Mouse (Mus musculus) ZHBTc4 (cell line): ENCODE results near the gene Prickle1.

Source experiments
- DNase-seq: peaks from one replicate; pipeline ENCODE4 v3.0.0-alpha.2; 2011; ENCODE audit warnings: low read depth, low spot score

Gene Prickle1

DNA sequence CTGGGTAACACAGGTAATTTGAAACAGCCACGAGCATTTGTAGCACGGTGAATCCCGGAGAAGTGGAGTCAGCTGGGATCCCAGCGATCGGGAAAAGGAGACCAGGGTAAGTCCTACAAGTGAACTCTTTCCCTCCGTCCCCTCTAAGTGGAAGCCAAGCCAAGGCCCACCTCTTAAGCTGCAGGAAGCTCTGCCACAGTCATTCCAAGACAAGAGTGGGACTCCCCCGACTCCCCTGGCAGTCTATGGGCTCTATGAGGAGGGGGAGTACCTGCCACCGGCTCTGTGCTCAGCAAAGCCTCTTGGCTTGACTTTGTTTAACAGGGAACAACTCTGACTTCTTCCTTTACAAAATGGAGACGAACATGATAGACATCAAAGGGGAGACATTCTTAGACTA is 47.4 kb downstream of the Prickle1 start:
- no peak for DNase-seq

DNA sequence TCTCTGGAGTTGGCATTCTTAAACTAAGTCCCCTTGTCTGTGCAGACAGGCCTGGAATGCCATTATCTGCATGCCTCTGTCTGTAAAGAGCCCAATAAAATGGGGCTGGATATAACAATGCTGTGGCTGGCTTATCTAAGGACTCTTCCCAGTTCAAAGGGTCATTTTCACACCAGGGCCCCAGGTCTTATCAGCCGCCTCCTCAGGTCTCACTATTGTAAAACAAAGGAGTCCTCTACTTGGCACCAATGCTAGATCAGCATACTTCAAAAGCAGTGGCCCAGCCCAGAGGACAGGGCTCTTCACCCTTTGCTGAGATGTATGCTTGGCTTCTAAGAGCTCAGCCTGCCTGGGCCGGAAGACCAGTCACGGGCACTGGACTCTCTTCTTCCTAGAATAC is 56.3 kb downstream of the Prickle1 start:
- no peak for DNase-seq

DNA sequence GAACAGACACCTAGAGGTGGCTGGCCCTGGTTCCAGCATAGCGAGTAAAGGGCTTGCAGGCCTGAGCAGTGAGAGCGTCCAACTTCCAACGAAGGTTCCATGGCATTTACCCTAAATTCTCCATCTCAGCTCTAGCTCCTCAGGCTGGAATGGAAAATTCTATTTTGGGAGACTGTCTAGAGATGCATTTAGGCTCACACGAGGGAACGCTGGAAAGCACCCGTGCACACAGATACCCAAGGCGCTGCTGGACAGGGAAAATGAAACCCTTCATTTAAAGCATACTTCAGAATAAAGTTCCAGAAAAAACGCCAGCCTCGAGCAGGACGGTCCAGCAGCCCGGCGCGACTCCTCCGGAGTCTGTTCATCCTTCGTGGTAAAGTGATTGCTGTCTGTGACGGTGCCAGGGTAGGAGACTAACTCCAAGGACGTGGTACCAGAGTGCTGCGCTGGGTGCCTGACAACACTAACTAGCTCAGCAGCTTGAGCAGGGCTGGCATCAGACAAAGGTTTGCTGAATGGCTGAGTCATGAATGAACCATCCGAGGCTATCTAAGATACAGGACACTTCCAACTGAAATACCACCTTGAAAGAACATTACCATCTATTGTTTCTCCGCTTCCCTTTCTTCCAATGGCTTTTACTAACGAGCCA is 57.0 kb downstream of the Prickle1 start:
- no peak for DNase-seq

DNA sequence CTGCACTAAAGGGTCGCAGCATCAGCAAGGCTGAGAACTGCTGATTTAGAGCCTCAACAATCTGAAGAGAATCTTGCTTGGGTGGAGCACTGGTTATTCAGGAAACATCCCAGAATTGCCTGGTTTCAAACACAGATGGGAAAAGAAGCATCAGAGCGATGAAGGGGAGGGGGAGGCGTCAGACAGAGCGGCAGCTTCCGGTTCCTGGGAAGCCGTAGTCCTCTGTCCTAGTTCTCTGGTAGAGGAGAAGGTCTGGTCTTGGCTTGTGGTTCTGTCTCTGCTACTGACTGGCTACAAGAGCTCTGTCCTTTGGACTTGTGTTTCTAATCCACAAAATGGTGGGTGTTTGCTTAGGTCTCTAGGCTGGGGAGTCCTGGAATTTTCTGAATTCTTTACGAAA is 57.9 kb downstream of the Prickle1 start:
- no peak for DNase-seq

DNA sequence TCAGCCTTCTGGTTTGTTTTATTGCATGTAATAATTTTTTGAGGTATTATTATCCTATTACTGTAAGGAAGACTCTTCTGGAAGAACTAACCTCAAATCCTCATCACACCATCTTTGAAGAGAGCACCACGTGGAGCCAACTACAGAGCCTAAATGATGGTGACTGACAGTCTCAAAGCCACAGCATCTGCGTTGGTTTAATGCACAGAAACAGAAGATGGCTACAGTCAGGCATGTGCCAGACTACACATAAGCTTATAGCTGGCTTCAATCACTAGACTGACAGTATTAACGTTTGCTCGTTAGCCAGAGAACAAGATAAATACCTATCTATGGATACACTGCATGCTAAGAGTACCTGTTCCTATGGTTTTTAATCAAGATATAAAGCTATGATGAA is 59.5 kb downstream of the Prickle1 start:
- DNase-seq: no peak

DNA sequence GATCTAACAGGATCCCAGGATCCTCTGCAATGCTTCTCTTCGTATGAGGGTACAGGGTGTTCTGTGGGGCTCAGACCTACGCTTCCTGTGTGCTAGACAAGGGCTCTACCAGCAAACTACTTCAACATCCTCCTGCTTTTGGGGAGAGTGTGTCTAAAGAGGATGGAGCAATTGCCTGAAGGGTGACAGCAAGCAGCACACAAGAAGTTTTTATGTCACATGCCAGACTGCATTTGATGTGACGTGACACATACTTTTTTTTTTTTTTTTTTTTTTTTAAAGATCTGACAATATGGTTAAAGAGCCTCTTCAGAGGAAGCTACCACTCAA is 65.0 kb downstream of the Prickle1 start:
- no peak for DNase-seq

DNA sequence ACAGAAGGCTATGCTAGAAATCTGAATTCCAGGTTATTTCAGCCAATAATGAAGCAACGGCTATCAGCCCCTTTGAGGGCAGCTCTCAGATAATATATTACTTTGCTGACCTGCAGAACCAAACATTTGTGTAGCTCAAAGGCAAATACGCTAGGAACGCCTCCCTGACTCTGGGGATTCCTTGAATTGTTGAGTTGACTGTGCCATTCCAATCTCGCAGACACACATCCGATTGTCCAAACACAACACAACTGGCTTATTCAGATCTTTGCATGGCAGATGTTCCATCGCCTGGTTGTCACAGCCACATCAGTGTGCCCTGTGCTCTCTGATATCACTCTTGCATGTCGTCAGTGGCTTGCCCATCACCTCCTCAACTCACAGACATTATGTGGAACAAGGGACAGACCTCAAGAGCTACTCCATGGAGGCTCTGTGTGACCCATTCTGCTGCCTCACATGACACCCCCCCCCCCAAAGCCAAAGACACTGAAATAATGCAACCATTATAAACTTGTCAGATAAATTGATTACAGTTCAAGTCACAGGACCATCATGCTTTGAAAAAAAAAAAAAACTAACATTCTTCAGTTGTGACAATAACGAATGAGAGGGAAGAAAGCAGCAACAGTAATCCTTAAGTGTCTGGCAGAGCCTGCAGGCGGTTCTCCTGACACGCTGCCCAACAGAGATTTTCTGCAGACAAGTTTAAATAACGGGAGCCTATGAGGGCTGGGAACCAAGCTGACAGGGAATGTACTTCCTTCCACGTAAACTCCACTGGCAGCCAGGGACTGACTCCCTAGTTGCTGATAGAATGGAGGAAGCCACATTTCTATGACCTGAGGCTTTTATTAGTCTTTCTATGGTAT is 65.6 kb downstream of the Prickle1 start:
- no peak for DNase-seq

DNA sequence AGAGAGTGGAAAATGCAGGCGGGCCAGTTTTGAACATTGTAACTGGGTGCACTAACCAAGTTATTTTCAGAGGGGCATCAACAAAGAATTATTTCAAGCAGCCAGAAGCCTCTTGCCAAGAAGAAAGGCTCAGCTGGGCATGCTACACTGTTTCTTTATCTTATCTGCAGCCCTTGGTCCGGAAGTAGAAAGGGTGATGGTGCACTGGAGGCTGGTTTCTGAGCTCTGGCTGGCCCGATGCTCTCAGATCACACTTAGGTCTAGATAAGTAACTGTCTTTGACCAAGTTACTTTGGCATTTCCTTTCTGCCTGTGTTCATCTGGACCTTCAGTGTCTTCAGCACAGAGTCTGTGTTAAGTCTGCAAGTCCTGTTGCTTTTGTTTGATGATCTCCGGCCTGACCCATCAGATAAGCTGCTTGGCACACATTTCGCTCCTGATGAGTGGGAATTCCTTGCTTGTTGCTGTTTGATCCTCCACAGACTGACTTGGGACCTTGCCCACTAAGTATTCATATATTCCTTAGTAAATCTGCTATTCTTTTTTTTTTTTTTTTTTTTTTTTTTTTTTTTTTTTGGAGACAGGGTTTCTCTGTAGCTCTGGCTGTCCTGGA is 70.3 kb downstream of the Prickle1 start:
- DNase-seq: no peak

DNA sequence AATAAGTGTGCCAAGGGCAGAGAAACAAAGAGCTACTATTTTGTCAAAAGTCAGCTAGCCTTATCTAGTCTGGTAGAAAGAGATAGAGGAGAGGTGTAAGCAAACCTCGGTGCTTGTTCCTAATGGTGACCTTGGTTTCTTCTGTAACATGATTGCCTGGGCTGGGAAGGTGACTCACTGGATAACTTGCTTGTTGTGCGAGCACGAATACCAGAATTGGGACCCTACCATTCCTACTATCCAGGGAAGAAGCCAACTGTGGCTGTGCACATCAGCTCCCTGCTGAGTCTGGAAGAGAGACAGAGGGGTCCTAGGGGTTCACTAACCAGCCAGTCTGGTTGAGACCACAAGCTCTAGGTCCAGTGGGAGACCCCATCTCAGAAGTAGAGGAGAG is 73.9 kb downstream of the Prickle1 start:
- DNase-seq: no peak

DNA sequence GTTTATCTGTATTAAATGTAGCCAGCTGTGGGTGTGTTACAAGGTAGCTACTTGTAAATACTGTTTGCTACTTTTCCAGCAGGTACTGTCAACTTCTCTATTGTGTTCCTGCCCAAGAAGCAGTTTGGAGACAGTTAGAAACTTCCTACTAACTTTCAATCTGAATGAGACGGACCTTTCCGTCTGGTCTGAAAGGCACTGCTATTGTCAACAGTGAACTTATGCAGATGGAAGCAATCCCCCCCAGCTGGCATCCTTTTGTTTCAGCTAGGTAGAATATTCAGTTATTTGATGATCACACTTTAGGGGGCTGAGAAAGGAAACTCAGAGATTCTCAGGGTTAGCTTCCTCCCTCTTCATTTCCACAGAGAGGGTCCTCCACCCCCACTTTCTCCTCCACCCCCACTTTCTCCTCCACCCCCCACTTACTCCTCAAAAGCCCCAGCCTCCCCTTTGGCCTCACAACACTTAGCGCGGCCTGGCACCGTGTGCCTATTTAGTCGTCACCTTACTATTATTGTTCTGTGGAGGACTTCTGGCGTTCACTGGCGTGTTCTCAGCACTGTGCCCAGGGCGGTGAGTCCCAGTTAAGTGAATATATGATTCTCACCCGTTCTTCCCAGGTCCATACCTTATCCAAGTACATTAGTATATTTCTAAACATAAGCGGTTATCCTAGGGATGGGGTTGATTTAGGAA is 74.5 kb downstream of the Prickle1 start:
- peak; percentile 93 for DNase-seq

DNA sequence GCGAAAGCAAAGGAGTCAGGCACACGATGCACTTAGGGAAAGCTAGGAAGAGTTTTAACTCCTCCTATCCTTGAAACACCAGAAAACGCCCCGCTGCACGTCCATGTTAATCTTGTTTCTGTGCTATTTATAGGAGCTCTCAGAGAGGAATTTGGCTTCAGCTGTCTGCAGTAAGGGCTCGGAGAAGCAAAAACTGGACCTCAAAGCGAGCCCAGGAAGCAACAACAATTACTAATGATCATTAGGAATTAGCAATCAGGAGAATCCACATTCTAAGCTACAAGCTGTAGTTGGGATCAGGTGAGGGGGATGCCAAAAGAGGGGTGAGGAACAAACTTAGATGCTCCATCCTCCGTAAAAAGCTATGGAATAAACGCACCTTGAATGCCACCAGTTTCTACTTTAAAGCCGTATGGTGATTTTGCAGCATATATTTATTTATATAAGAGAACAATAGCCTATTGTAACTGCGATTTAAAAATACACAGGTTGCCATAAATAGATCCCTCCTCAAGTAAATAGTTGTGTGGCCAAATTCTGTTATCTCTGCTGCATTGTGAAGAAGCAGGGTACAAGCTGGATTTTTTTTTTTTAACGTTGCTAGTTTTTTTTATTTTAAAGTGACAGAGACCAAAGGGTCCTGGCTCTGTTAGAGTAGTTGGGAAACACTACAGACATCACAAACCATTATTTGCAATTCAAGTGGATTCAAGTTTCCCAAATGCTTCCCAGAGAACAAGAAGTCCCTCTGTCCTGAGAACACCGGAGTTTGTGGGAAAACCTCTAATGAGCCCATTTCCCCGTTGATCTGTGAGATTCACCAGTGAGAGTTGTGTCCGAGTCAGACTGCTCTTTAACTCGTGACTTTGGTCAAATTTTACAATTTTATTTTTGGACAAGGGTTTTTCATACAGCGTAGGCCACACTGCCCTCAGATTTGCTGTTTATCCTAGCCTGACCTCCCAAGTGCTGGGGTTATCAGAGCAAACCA is 75.6 kb downstream of the Prickle1 start:
- DNase-seq: no peak

DNA sequence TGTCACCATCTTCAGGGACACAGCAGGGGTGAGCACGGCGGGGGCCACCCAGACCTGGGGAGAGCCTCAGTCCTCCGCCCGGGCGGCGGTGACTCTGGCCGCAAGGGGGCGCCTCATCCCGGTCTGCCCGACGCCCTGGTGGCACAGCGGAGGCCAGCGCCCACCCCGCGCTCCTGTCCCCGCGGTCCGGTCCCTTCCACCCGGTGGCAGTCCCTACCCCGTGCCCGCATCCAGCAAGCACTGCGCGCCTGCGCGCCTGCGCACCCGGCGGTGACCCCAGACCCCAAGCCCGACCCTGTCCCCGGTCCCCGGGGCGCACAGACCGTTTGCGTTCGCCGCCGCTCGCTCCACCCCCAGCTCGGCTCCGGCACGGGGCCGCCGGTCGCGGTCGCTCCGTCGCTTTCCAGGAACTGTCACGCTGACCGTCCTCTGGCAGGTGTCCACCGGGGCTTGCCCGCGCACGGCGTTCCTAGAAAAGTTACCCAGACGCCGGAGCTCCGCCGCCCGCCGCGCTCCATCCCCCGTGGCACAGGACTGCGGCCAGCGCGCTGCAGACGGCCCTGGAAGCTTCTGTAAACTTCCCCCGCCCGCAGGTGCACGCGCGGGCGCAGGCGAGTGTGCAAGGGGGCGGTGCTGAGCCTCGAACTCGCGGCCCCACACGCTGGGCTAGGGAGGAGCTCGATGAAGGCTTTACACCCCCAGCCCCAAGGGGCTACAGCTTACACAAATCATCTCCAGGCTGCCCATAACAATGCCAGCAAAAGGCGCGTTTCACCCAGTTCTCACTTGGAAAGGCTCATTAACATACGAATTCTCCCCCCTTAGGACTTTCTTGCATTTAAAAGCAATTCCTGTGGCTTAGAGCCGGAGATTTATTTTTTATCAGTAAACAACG is 76.5 kb downstream of the Prickle1 start:
- peak; percentile 85 for DNase-seq

DNA sequence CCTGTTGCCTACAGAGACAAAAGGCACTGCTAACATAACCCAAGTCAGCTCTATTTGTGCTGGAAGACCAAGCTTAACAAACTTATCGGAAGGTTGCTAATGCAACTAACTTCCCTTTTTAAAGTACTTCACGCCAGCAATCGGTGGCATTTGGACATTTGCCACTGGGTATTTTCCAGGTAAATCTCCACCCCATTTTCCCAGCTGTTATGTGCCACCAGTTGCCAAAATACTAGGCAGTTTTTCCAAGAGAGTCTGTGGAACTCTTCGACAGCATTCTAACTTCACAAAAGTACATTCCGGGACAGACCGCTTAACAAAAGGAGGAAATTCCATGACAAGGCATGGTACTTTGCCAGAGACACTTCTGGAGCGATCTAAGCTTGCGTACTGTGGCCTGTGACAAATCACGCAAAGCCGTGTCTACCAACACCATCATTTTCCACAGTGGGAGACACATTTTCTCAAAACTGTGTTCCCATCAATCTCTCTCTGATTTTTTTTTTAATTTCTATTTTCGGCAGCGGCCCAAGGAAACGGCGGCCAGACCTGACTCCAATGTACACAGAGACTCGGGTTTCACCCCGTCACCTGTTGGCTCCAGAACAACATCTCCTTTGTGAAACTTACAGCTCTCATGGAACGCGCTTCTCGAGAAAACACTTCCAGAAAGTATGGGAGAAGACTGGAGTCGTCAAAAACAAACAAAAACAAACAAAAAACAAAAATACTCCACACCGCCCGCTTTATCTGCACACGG is 77.4 kb downstream of the Prickle1 start:
- DNase-seq: peak; percentile 57

DNA sequence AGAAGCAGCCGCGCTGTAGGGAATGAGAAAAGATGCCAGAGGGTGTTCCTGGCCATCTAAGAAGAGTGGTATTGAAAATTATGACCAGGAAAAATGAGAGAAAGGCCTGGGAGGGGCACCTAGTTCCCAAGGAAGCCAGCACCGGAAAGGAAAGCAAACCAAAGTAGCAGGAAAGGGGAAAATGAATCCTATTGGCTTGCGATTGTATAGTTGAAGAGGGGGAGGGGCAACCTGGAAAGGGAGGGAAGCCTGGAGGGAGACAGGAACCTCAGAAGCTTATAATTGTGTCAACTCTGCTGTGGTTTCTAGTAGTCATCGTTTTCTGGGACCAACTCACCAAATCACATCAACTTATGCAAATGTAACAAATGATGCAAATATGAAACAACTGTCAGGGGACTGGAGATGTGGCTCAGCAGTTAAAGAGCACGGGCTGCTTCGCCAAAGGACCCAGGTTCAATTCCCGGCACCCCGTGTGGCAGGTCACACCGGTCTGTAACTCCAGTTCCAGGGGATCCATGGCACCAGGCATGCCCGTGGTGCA is 78.6 kb downstream of the Prickle1 start:
- DNase-seq: no peak

DNA sequence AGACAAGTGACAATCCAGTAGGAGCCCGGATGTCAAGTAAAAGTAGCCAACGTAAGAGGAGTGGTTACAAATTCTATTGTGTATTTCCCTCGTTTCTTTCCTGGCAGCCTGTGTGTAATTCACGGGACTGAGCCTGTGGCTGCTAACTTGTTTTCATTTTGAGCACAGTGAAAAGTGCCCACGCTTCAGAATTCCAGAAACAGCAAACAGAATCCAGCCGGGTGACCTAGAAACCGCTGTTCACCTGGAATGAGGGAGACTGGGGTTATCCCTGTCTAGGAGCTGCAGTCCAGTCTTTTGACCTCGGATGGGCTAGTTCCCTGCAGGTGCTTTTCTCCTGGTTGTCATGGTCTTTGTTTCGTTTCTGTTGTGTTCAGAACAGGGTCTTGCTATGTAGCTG is 80.4 kb downstream of the Prickle1 start:
- DNase-seq: no peak

DNA sequence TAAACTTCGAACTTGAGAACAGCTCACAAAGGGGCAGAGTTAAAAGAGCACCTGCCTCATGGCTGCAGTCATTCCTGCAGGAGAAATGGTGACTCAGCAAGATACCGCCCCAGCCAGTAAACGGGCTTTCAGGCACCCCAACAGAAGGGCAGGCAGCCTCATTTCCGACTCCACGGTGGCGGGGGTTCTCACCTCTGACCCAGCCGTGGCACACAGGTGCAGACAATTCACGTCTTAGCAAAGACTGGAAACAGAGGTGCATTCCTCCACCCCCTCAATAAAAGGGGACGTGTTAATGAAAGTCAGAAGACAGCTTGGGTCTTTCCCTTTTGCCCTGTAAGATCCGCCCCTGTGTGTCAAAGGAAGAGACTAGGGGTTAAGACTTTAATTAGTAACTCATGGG is 81.8 kb downstream of the Prickle1 start:
- DNase-seq: no peak

DNA sequence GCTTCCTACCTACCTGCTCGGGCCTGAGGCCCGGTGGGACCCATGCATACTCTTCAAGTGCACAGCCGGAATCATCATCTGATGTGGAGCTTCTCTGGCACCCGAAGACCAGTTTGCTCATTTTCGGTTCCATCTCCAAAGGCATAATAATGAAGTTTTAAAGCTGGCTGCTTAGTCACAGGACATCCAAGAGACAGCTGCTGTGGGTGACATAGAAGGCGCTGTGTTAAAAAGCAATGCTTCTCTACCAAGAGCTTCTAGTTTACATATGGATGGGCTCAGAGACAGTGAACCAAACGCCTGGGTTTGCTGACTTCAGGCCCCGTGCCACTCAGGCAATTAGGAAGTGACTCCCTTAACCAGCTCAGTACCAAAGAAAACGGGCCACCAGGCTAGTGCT is 83.3 kb downstream of the Prickle1 start:
- no peak for DNase-seq

DNA sequence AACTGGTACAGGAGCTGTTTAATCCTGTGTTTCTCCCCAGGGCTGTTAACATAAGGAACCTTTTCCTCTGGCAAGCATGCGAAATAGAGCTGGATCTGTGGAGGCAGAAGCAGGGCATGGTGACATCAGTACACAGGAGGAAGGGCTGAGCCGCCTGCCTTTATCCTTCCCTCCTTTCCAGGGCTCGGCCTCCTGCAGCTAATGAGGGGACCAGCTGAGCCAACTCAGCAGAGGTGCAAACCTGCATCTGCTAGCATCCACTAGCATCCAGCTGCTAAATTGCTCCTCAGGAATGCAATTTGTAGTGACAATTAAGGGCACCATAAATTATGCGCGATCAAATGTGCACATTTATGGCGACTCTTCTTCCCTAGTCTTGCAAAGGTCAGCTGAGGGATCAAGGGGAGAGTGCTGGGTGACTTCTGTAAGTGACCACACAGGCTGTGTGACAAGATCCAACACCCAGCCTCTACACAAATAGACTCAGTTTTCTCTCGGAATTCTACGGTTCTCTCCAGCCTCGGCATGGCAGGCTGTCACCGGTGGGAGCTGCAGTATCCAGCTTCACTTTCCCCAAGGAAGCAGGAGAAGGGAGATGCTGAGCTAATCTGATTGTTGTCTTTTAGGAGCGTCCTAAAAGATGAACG is 84.9 kb downstream of the Prickle1 start:
- no peak for DNase-seq

DNA sequence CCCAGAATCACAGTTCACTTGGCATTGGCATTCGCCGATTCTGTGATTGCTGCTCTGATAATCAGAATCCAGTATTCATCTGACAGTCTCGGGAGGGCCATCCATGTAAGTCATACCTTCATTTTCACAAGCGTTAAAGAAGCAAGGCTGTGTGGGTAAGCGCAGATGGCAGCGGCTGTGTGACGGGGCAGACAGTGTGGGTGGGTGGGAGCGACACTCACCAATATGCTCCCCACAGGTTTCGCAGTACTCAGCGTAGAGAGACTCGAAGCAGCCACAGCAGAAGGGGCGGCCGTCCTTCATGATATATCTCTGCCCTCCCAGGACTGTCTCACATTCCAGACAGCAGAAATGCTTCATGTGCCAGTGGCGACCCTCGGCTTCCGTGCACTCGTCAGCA is 90.9 kb downstream of the Prickle1 start:
- DNase-seq: no peak
